Mouse (Mus musculus) megakaryocyte, embryonic 14.5 days (primary cell): Measurements from ENCODE around the gene Ppp1r16b. TPM values are rescaled to one million over a fixed set of nuclear protein-coding genes. Genes with fewer than 3 reads are reported as not detected.
A peak's percentile ranks its signal among the peaks of the same experiment; 100 is the strongest.

Experiments used
- H3K27me3 ChIP-seq: replicated peaks from 2 replicates; pipeline ENCODE3; 2012; ENCODE audit warnings: inconsistent platforms
- H3K36me3 ChIP-seq: replicated peaks from 2 replicates; pipeline ENCODE3; 2012; ENCODE audit warnings: low read length, inconsistent platforms, mixed read lengths
- H3K4me1 ChIP-seq: 2 replicates; pipeline ENCODE4 v1.6.1; 2012; ENCODE audit warnings: inconsistent platforms
- H3K4me3 ChIP-seq: replicated peaks from 2 replicates; pipeline ENCODE3; 2012; ENCODE audit warnings: moderate library complexity, mild to moderate bottlenecking, inconsistent platforms
- H3K9me3 ChIP-seq: 2 replicates; pipeline ENCODE4 v1.6.1; 2012; ENCODE audit warnings: inconsistent platforms
- FLI1 ChIP-seq: IDR thresholded peaks from 2 replicates; pipeline ENCODE4 v1.6.1; 2012; ENCODE audit warnings: low read length, inconsistent platforms, mixed read lengths
- GATA1 ChIP-seq: IDR thresholded peaks from 3 replicates; pipeline ENCODE4 v1.6.1; 2012; ENCODE audit warnings: mixed read lengths, low read length, inconsistent platforms, borderline replicate concordance
- polyA plus RNA-seq: library from polyadenylated mRNA; stranded (reverse); fragments of >175 nt; gene quantifications from 2 replicates; pipeline ENCODE4 v1.2.3, GENCODE M21; 2012; ENCODE audit warnings: low replicate concordance; ENCODE audit not compliant: insufficient read depth

Gene Ppp1r16b
- polyA plus RNA-seq, 1 experiment, result 3.6 TPM

- peaks cover 53% of the 10 kb centered on the region for H3K36me3 ChIP-seq
- TF ChIP-seq FLI1 (no peak), GATA1 (no peak)
- no peak overlapping the region for H3K4me3 ChIP-seq
- H3K9me3 ChIP-seq, result no peaks in the 10 kb centered on the region
- H3K4me1 ChIP-seq, result peaks cover 79% of the 10 kb centered on the region
- no peaks in the 10 kb centered on the region for H3K27me3 ChIP-seq
Observed at GRCm38 (mm10) chr2:158772808-158773207, 107.6 kb downstream of the Ppp1r16b start.

- Histone ChIP-seq H3K27me3 (no peaks in the 10 kb centered on the region), H3K36me3 (peaks cover 72% of the 10 kb centered on the region), H3K4me1 (peaks cover 61% of the 10 kb centered on the region), H3K4me3 (peak overlapping the region; percentile 16), H3K9me3 (no peaks in the 10 kb centered on the region)
- TF ChIP-seq GATA1, result no peak
- no peak for TF ChIP-seq FLI1
Observed at GRCm38 (mm10) chr2:158774886-158775285, 109.7 kb downstream of the Ppp1r16b start.

- no peaks in the 10 kb centered on the region for H3K27me3 ChIP-seq
- peaks cover 84% of the 10 kb centered on the region for H3K36me3 ChIP-seq
- H3K4me1 ChIP-seq, result peaks cover 44% of the 10 kb centered on the region
- H3K4me3 ChIP-seq, result no peak overlapping the region
- no peak for TF ChIP-seq GATA1
- TF ChIP-seq FLI1, result no peak
- H3K9me3 ChIP-seq, result no peaks in the 10 kb centered on the region
Observed at GRCm38 (mm10) chr2:158776716-158777115, 111.5 kb downstream of the Ppp1r16b start.

GRCm38 (mm10) chr2:158777490-158777889 lies 112.3 kb downstream of the Ppp1r16b start:
- TF ChIP-seq FLI1, result no peak
- Histone ChIP-seq H3K4me3 (no peak overlapping the region), H3K4me1 (peaks cover 43% of the 10 kb centered on the region), H3K9me3 (no peaks in the 10 kb centered on the region), H3K27me3 (no peaks in the 10 kb centered on the region), H3K36me3 (peaks cover 85% of the 10 kb centered on the region)

- no peaks in the 10 kb centered on the region for H3K27me3 ChIP-seq
- no peaks in the 10 kb centered on the region for H3K9me3 ChIP-seq
- peaks cover 37% of the 10 kb centered on the region for H3K4me1 ChIP-seq
- TF ChIP-seq FLI1 (no peak), GATA1 (no peak)
- H3K4me3 ChIP-seq, result no peak overlapping the region
- H3K36me3 ChIP-seq, result peaks cover 85% of the 10 kb centered on the region
Observed at GRCm38 (mm10) chr2:158778349-158778748, 113.2 kb downstream of the Ppp1r16b start.

- Histone ChIP-seq H3K4me1 (peaks cover 19% of the 10 kb centered on the region), H3K4me3 (no peak overlapping the region), H3K27me3 (no peaks in the 10 kb centered on the region), H3K9me3 (no peaks in the 10 kb centered on the region), H3K36me3 (peaks cover 96% of the 10 kb centered on the region)
- TF ChIP-seq FLI1 (no peak), GATA1 (no peak)
Observed at GRCm38 (mm10) chr2:158781126-158781525, 115.9 kb downstream of the Ppp1r16b start.

- TF ChIP-seq GATA1, result no peak
- TF ChIP-seq FLI1, result no peak
- no peak overlapping the region for H3K4me3 ChIP-seq
- H3K9me3 ChIP-seq, result no peaks in the 10 kb centered on the region
- H3K27me3 ChIP-seq, result no peaks in the 10 kb centered on the region
- H3K36me3 ChIP-seq, result peaks cover 47% of the 10 kb centered on the region
- H3K4me1 ChIP-seq, result peaks cover 18% of the 10 kb centered on the region
Observed at GRCm38 (mm10) chr2:158786927-158787795, 122.0 kb downstream of the Ppp1r16b start.

GRCm38 (mm10) chr2:158794494-158795004 lies 129.4 kb downstream of the Ppp1r16b start, which contains the start of gene Dhx35:
Gene Dhx35, plus strand, starts transcription at chr2:158794807.
- Histone ChIP-seq H3K4me1 (peaks cover 47% of the 10 kb centered on the region), H3K4me3 (peak within 1 kb of the TSS; percentile 98), H3K9me3 (0 out of 2 replicates have a peak, but pooled peaks cover 1% of the 10 kb centered on the region), H3K27me3 (no peaks in the 10 kb centered on the region), H3K36me3 (peaks cover 9% of the 10 kb centered on the region)
- TF ChIP-seq GATA1 (no peak), FLI1 (no peak)

GRCm38 (mm10) chr2:158795043-158795442 lies 129.8 kb downstream of the Ppp1r16b start:
- TF ChIP-seq FLI1, result no peak
- TF ChIP-seq GATA1, result no peak
- Histone ChIP-seq H3K4me3 (peak overlapping the region; percentile 98), H3K36me3 (peaks cover 14% of the 10 kb centered on the region), H3K9me3 (0 out of 2 replicates have a peak, but pooled peaks cover 4% of the 10 kb centered on the region), H3K27me3 (no peaks in the 10 kb centered on the region), H3K4me1 (peaks cover 47% of the 10 kb centered on the region)

- peaks cover 22% of the 10 kb centered on the region for H3K36me3 ChIP-seq
- no peak for TF ChIP-seq GATA1
- TF ChIP-seq FLI1, result no peak
- no peaks in the 10 kb centered on the region for H3K27me3 ChIP-seq
- H3K4me1 ChIP-seq, result peaks cover 47% of the 10 kb centered on the region
- H3K9me3 ChIP-seq, result 0 out of 2 replicates have a peak, but pooled peaks cover 4% of the 10 kb centered on the region
- no peak overlapping the region for H3K4me3 ChIP-seq
Observed at GRCm38 (mm10) chr2:158795875-158796274, 130.7 kb downstream of the Ppp1r16b start.
